Mouse (Mus musculus): ENCODE results near the gene Dclk1. TPM values are rescaled to one million over a fixed set of nuclear protein-coding genes. Genes with fewer than 3 reads are reported as not detected.

The Dclk1 gene
- polyA plus RNA-seq, 1 experiment from 2014 or later = 173 TPM

- Histone ChIP-seq H3K27me3 (no peaks in the 10 kb centered on the region), H3K4me2 (no peak overlapping the region), H3K36me3 (ENCODE audit: poor library complexity, severe bottlenecking) (no peaks in the 10 kb centered on the region), H3K4me3 (no peak overlapping the region), H3K27ac (no peak overlapping the region), H3K4me1 (peaks cover 35% of the 10 kb centered on the region), H3K9ac (no peak overlapping the region), H3K9me3 (replicated peaks) (no peaks in the 10 kb centered on the region)
- WGBS = 77% methylated on average over 8 of the region's 8 CpGs
- ATAC-seq = no peak
These were observed 223.6 kb downstream of the Dclk1 start for GRCm38 (mm10) chr3:55465785-55466184.

- peaks cover 29% of the 10 kb centered on the region for H3K4me1 ChIP-seq
- ATAC-seq = no peak
- H3K4me2 ChIP-seq = no peak overlapping the region
- H3K36me3 ChIP-seq (ENCODE audit: poor library complexity, severe bottlenecking) = no peaks in the 10 kb centered on the region
- H3K4me3 ChIP-seq = no peak overlapping the region
- no peaks in the 10 kb centered on the region for H3K9me3 ChIP-seq (replicated peaks)
- H3K9ac ChIP-seq = no peak overlapping the region
- no peak overlapping the region for H3K27ac ChIP-seq
- WGBS = 54% methylated on average over 9 of the region's 9 CpGs
- no peaks in the 10 kb centered on the region for H3K27me3 ChIP-seq
These were observed 224.2 kb downstream of the Dclk1 start for GRCm38 (mm10) chr3:55466348-55466747.

DNA sequence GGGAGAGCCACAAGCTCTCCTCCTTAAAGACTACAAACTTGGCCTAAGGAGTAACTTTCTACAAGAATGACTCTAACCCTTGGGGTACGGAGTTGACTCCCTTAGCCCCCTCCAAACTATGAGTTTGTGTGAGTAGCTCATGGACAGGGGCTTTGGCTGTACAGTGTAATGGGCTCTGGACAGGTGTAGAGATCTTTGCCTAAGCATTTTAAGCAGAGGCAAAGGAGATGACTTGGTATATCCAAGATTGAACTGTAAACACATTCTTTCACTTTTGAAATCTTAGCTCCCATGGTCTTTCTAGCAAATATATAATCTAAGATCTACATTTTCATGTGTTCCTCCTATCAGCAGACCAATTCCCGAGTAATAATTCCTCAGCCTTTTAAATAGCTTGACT is 229.9 kb downstream of the Dclk1 start, which contains the start of gene Gm21954:
Gene Gm21954 (minus strand): TSS at position 101 of the 400 bp plus-strand sequence.
- no peaks in the 10 kb centered on the region for H3K36me3 ChIP-seq (ENCODE audit: poor library complexity, severe bottlenecking)
- H3K27me3 ChIP-seq = no peaks in the 10 kb centered on the region
- 94% methylated on average over 2 of the region's 2 CpGs for WGBS
- no peak within 1 kb of the TSS for H3K27ac ChIP-seq
- ATAC-seq = no peak
- H3K9me3 ChIP-seq (replicated peaks) = no peaks in the 10 kb centered on the region
- H3K4me1 ChIP-seq = peaks cover 5% of the 10 kb centered on the region; the same call in 1 of the 2 replicates
- H3K4me3 ChIP-seq = no peak within 1 kb of the TSS
- no peak within 1 kb of the TSS for H3K4me2 ChIP-seq
- H3K9ac ChIP-seq = no peak within 1 kb of the TSS

- no peak overlapping the region for H3K4me3 ChIP-seq
- H3K27ac ChIP-seq = no peak overlapping the region
- H3K4me1 ChIP-seq = peaks cover 5% of the 10 kb centered on the region; the same call in 1 of the 2 replicates
- H3K9me3 ChIP-seq (replicated peaks) = no peaks in the 10 kb centered on the region
- ATAC-seq = no peak
- H3K36me3 ChIP-seq (ENCODE audit: poor library complexity, severe bottlenecking) = no peaks in the 10 kb centered on the region
- 69% methylated on average over 6 of the region's 6 CpGs for WGBS
- no peak overlapping the region for H3K9ac ChIP-seq
- no peaks in the 10 kb centered on the region for H3K27me3 ChIP-seq
- H3K4me2 ChIP-seq = no peak overlapping the region
These were observed 231.0 kb downstream of the Dclk1 start for GRCm38 (mm10) chr3:55473146-55473545.

DNA sequence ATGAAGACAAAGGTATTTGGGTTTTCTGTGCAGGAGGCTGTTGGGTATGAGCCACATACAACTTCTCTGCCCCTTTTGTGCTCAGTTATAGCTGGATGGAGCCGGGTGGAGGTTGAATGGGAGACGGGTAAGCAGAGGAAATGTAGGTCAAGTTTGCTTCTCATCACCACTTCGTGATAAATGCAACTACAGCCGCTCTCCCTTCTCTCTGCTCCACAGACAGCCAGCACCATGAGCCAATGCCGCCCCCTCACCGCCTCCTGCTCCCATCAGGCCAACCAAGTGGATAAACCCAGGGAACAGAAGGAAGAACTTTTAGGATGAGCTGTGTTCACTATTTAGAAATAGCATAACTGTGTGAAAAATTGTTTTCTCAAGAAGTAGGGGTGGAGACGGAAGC is 234.5 kb downstream of the Dclk1 start:
- Histone ChIP-seq H3K9ac (no peak overlapping the region), H3K36me3 (ENCODE audit: poor library complexity, severe bottlenecking) (peaks cover 7% of the 10 kb centered on the region), H3K9me3 (replicated peaks) (no peaks in the 10 kb centered on the region), H3K4me2 (no peak overlapping the region), H3K4me3 (no peak overlapping the region), H3K27me3 (no peaks in the 10 kb centered on the region), H3K4me1 (peaks cover 5% of the 10 kb centered on the region; the same call in 1 of the 2 replicates), H3K27ac (no peak overlapping the region)
- no peak for ATAC-seq
- whole genome bisulfite sequencing = 94% methylated on average over 7 of the region's 7 CpGs

- Histone ChIP-seq H3K36me3 (ENCODE audit: poor library complexity, severe bottlenecking) (peaks cover 14% of the 10 kb centered on the region), H3K9ac (no peak overlapping the region), H3K4me2 (no peak overlapping the region), H3K4me1 (no peaks in the 10 kb centered on the region), H3K27me3 (no peaks in the 10 kb centered on the region), H3K27ac (no peak overlapping the region), H3K4me3 (no peak overlapping the region), H3K9me3 (replicated peaks) (no peaks in the 10 kb centered on the region)
- ATAC-seq = no peak
- 96% methylated on average over 4 of the region's 4 CpGs for WGBS
These were observed 237.1 kb downstream of the Dclk1 start for GRCm38 (mm10) chr3:55479306-55479705.

DNA sequence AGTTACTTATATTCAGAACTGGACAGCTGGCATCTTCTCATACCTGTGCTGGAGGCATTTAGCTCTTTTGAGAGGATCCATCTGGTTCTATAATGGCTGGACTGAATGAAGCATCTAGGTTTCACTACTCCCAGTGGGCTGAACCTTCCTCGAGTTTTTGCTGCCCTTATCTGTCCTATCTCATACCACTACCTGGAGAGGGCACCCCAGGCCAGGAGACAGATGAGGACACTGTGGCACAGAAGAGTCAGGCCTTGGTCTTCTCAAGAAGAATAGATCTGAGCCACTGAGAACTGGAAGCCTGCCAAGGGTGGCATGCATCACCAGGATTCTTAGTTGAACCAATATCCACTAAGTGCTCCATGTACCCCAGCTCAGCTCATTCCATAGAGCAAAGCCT is 239.0 kb downstream of the Dclk1 start:
- H3K27me3 ChIP-seq = no peaks in the 10 kb centered on the region
- H3K9ac ChIP-seq = no peak overlapping the region
- peaks cover 23% of the 10 kb centered on the region for H3K36me3 ChIP-seq (ENCODE audit: poor library complexity, severe bottlenecking)
- no peaks in the 10 kb centered on the region for H3K9me3 ChIP-seq (replicated peaks)
- ATAC-seq = no peak
- 87% methylated on average over 1 of the region's 1 CpGs for WGBS
- no peak overlapping the region for H3K4me3 ChIP-seq
- H3K4me2 ChIP-seq = no peak overlapping the region
- H3K4me1 ChIP-seq = no peaks in the 10 kb centered on the region
- no peak overlapping the region for H3K27ac ChIP-seq

DNA sequence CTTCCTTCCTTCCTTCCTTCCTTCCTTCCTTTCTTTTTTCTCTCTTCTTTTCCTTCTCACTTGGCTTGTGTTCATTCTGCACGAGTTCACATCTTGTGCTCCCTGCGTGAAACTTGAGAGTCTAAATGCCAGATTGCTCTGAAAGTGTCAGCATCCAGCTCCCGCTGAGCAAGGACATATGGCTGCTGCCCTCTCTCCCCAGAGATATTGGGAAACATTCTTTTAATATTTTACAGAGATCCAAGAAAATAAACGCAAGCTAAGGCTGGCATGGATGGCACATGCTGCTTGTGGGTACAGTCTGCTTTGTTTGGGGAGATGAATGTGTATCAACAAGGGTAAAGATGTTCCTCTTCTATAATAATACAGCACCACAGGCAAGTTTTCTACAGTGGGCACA is 241.2 kb downstream of the Dclk1 start:
- 58% methylated on average over 4 of the region's 4 CpGs for WGBS
- Histone ChIP-seq H3K9ac (no peak overlapping the region), H3K36me3 (ENCODE audit: poor library complexity, severe bottlenecking) (peaks cover 32% of the 10 kb centered on the region), H3K4me2 (no peak overlapping the region), H3K4me3 (no peak overlapping the region), H3K27ac (no peak overlapping the region), H3K27me3 (no peaks in the 10 kb centered on the region), H3K9me3 (replicated peaks) (no peaks in the 10 kb centered on the region), H3K4me1 (no peaks in the 10 kb centered on the region)
- no peak for ATAC-seq

- Histone ChIP-seq H3K9me3 (replicated peaks) (no peaks in the 10 kb centered on the region), H3K4me2 (no peak overlapping the region), H3K4me1 (peaks cover 6% of the 10 kb centered on the region), H3K9ac (no peak overlapping the region), H3K27ac (no peak overlapping the region), H3K27me3 (no peaks in the 10 kb centered on the region), H3K36me3 (ENCODE audit: poor library complexity, severe bottlenecking) (peaks cover 40% of the 10 kb centered on the region), H3K4me3 (no peak overlapping the region)
- ATAC-seq = no peak
- 82% methylated on average over 12 of the region's 12 CpGs for WGBS
These were observed 247.2 kb downstream of the Dclk1 start for GRCm38 (mm10) chr3:55489231-55489990.

DNA sequence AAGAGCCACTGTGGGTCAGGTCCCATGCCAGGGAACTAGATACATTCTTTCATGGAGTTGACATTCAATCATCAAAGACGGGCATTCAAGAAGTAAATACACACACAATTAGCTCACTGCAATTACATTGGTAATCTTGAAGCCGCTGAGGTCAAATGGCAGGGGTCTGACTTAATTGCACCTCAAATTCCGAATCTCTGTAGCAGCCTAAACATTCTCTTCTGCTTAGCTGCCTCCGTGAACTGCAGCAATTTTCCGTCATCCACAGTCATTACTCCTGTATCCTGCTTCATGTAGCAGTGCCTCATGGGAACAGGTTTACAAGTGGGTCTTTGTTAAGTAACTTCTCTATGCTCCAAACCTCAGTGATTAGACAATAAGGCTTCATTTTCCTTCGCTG is 249.9 kb downstream of the Dclk1 start:
- 15% methylated on average over 6 of the region's 6 CpGs for WGBS
- no peak for ATAC-seq
- peaks cover 10% of the 10 kb centered on the region for H3K4me1 ChIP-seq
- H3K27ac ChIP-seq = no peak overlapping the region
- no peaks in the 10 kb centered on the region for H3K27me3 ChIP-seq
- H3K9ac ChIP-seq = no peak overlapping the region
- no peak overlapping the region for H3K4me3 ChIP-seq
- peaks cover 29% of the 10 kb centered on the region for H3K36me3 ChIP-seq (ENCODE audit: poor library complexity, severe bottlenecking)
- H3K4me2 ChIP-seq = no peak overlapping the region
- H3K9me3 ChIP-seq (replicated peaks) = no peaks in the 10 kb centered on the region

- Histone ChIP-seq H3K4me3 (no peak overlapping the region), H3K27ac (no peak overlapping the region), H3K4me1 (peaks cover 10% of the 10 kb centered on the region), H3K4me2 (no peak overlapping the region), H3K27me3 (no peaks in the 10 kb centered on the region), H3K9ac (no peak overlapping the region), H3K9me3 (replicated peaks) (no peaks in the 10 kb centered on the region), H3K36me3 (ENCODE audit: poor library complexity, severe bottlenecking) (peaks cover 29% of the 10 kb centered on the region)
- no peak for ATAC-seq
- 52% methylated on average over 4 of the region's 4 CpGs for WGBS
These were observed 252.2 kb downstream of the Dclk1 start for GRCm38 (mm10) chr3:55494348-55494747.

DNA sequence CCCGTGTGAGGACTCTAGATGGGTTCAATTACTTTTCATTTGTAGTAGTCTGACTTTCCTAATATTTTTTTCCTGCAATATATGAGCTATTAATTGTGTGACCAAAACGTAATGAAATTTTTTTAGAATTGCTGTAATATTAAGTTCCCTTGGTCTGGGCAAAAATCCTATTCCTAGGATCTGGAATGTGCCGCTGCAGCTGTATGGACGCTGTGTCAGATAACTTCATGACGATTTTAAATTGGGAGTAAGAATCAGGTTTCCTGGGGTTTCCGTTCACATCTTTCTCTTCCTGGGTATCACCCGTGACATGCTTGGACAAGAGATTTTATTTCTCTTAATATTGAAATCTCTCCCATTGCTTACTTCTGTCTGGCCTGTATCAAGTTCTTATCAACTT is 253.1 kb downstream of the Dclk1 start:
- no peak overlapping the region for H3K4me3 ChIP-seq
- H3K4me1 ChIP-seq = peaks cover 10% of the 10 kb centered on the region
- WGBS = 88% methylated on average over 7 of the region's 7 CpGs
- no peaks in the 10 kb centered on the region for H3K9me3 ChIP-seq (replicated peaks)
- no peak for ATAC-seq
- no peaks in the 10 kb centered on the region for H3K27me3 ChIP-seq
- no peak overlapping the region for H3K9ac ChIP-seq
- no peak overlapping the region for H3K4me2 ChIP-seq
- peaks cover 27% of the 10 kb centered on the region for H3K36me3 ChIP-seq (ENCODE audit: poor library complexity, severe bottlenecking)
- H3K27ac ChIP-seq = no peak overlapping the region

GRCm38 (mm10) chr3:55495866-55496265 is 253.7 kb downstream of the Dclk1 start:
- Histone ChIP-seq H3K9ac (no peak overlapping the region), H3K4me3 (no peak overlapping the region), H3K9me3 (replicated peaks) (no peaks in the 10 kb centered on the region), H3K4me2 (no peak overlapping the region), H3K4me1 (peaks cover 10% of the 10 kb centered on the region), H3K36me3 (ENCODE audit: poor library complexity, severe bottlenecking) (peaks cover 26% of the 10 kb centered on the region), H3K27ac (no peak overlapping the region), H3K27me3 (no peaks in the 10 kb centered on the region)
- ATAC-seq = no peak
- WGBS = 25% methylated on average over 4 of the region's 4 CpGs
